Mouse (Mus musculus): ENCODE measurements around the gene Tbc1d22a. TPM values are rescaled to one million over a fixed set of nuclear protein-coding genes. Genes with fewer than 3 reads are reported as not detected.

Tbc1d22a gene
- polyA plus RNA-seq, 1 experiment = 16.3 TPM

GRCm38 (mm10) chr15:86183484-86183883 is 30.8 kb upstream of the Tbc1d22a start:
- WGBS = 73% methylated on average over 8 of the region's 8 CpGs
- Histone ChIP-seq H3K27ac (ENCODE audit: control insufficient read depth, insufficient read depth, low read depth, low read length, poor library complexity) (peak overlapping the region; percentile 97), H3K4me3 (replicated peaks; ENCODE audit: control insufficient read depth, low read depth, low read length) (peak overlapping the region; percentile 16), H3K4me1 (ENCODE audit: control insufficient read depth, insufficient read depth, low read length) (peaks cover 4% of the 10 kb centered on the region; the same call in 1 of the 2 replicates)
- TF ChIP-seq POLR2A (IDR thresholded peaks at IDR 0.05; ENCODE audit: borderline replicate concordance, control insufficient read depth, low read depth, low read length) = no peak
- TF ChIP-seq CTCF (IDR thresholded peaks at IDR 0.05; ENCODE audit: control insufficient read depth, insufficient read depth, low read length) = no peak

DNA sequence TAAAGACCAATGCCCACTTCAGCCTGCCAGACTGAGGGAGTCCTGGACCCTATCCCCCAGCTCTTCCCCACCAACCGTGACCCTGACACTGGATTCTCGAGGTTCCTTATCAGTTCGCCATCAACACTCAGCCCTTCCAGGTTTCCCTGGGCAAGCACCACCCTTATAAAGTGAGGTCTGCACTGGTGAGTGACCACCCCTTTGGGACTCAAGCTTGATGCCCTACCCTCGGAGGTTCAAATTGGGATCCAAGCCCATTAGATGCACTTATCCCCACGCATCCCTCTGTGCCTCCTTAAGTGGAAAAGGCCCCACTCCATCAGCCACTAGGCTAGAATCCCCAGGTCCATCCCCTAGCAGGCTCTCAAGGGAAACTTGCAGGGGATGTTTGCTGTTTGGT is 30.2 kb upstream of the Tbc1d22a start:
- H3K27ac ChIP-seq (ENCODE audit: control insufficient read depth, insufficient read depth, low read depth, low read length, poor library complexity) = peak overlapping the region; percentile 52
- 53% methylated on average over 5 of the region's 5 CpGs for WGBS

GRCm38 (mm10) chr15:86184851-86185688 is 29.2 kb upstream of the Tbc1d22a start:
- WGBS = under 1% methylated on average over 70 of the region's 70 CpGs
- Histone ChIP-seq H3K27ac (ENCODE audit: control insufficient read depth, insufficient read depth, low read depth, low read length, poor library complexity) (peak overlapping the region; percentile 84), H3K4me1 (ENCODE audit: control insufficient read depth, insufficient read depth, low read length) (peaks cover 4% of the 10 kb centered on the region; the same call in 1 of the 2 replicates), H3K4me3 (replicated peaks; ENCODE audit: control insufficient read depth, low read depth, low read length) (peak overlapping the region; percentile 68)
- TF ChIP-seq CTCF (IDR thresholded peaks at IDR 0.05; ENCODE audit: control insufficient read depth, insufficient read depth, low read length) = no peak

More for the DNA sequence above, 30.2 kb upstream of the Tbc1d22a start:
- no peak for TF ChIP-seq POLR2A (IDR thresholded peaks at IDR 0.05; ENCODE audit: borderline replicate concordance, control insufficient read depth, low read depth, low read length)
- no peak for TF ChIP-seq CTCF (IDR thresholded peaks at IDR 0.05; ENCODE audit: control insufficient read depth, insufficient read depth, low read length)
- H3K4me3 ChIP-seq (replicated peaks; ENCODE audit: control insufficient read depth, low read depth, low read length) = peak overlapping the region; percentile 44
- peaks cover 4% of the 10 kb centered on the region; the same call in 1 of the 2 replicates for H3K4me1 ChIP-seq (ENCODE audit: control insufficient read depth, insufficient read depth, low read length)

GRCm38 (mm10) chr15:86185689-86186569 is 28.3 kb upstream of the Tbc1d22a start, which contains the start of gene Cerk:
TSS of gene Cerk (minus strand) at chr15:86186141.
- WGBS = 3% methylated on average over 43 of the region's 43 CpGs
- TF ChIP-seq CTCF (IDR thresholded peaks at IDR 0.05; ENCODE audit: control insufficient read depth, insufficient read depth, low read length) = peak; percentile 30; the same call in 1 of the 2 replicates
- peak; percentile 39; the same call in 1 of the 2 replicates for TF ChIP-seq POLR2A (IDR thresholded peaks at IDR 0.05; ENCODE audit: borderline replicate concordance, control insufficient read depth, low read depth, low read length)
- peaks cover 4% of the 10 kb centered on the region; the same call in 1 of the 2 replicates for H3K4me1 ChIP-seq (ENCODE audit: control insufficient read depth, insufficient read depth, low read length)
- peak within 1 kb of the TSS; percentile 84 for H3K27ac ChIP-seq (ENCODE audit: control insufficient read depth, insufficient read depth, low read depth, low read length, poor library complexity)
- H3K4me3 ChIP-seq (replicated peaks; ENCODE audit: control insufficient read depth, low read depth, low read length) = peak within 1 kb of the TSS; percentile 68

DNA sequence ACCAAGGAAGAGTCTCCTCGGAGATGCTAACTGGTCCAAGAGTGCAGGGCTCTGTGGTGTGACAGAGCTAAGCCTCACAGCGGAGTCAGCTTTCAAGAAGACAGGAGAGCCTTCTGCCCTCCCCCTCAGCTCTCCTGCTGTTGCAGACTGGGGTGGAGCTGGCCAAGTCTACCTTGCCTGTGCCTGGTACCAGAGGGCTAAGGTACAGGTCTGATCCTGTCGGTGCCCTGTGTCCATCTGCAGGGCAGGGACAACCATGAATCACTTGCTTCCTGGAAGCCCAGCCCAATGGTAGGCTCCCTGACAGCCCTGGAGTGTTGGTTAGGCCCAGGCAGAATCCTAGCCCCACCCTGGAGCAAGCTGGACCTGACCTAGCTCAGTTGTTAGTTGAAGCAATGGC is 27.6 kb upstream of the Tbc1d22a start:
- Histone ChIP-seq H3K27ac (ENCODE audit: control insufficient read depth, insufficient read depth, low read depth, low read length, poor library complexity) (no peak overlapping the region), H3K4me3 (replicated peaks; ENCODE audit: control insufficient read depth, low read depth, low read length) (no peak overlapping the region), H3K4me1 (ENCODE audit: control insufficient read depth, insufficient read depth, low read length) (peaks cover 7% of the 10 kb centered on the region)
- no peak for TF ChIP-seq POLR2A (IDR thresholded peaks at IDR 0.05; ENCODE audit: borderline replicate concordance, control insufficient read depth, low read depth, low read length)
- no peak for TF ChIP-seq CTCF (IDR thresholded peaks at IDR 0.05; ENCODE audit: control insufficient read depth, insufficient read depth, low read length)
- 60% methylated on average over 3 of the region's 3 CpGs for WGBS

GRCm38 (mm10) chr15:86188186-86188585 is 26.1 kb upstream of the Tbc1d22a start:
- WGBS = 71% methylated on average over 5 of the region's 5 CpGs
- peaks cover 10% of the 10 kb centered on the region for H3K4me1 ChIP-seq (ENCODE audit: control insufficient read depth, insufficient read depth, low read length)
- no peak for TF ChIP-seq CTCF (IDR thresholded peaks at IDR 0.05; ENCODE audit: control insufficient read depth, insufficient read depth, low read length)
- no peak for TF ChIP-seq POLR2A (IDR thresholded peaks at IDR 0.05; ENCODE audit: borderline replicate concordance, control insufficient read depth, low read depth, low read length)
- no peak overlapping the region for H3K4me3 ChIP-seq (replicated peaks; ENCODE audit: control insufficient read depth, low read depth, low read length)
- H3K27ac ChIP-seq (ENCODE audit: control insufficient read depth, insufficient read depth, low read depth, low read length, poor library complexity) = peak overlapping the region; percentile 67

DNA sequence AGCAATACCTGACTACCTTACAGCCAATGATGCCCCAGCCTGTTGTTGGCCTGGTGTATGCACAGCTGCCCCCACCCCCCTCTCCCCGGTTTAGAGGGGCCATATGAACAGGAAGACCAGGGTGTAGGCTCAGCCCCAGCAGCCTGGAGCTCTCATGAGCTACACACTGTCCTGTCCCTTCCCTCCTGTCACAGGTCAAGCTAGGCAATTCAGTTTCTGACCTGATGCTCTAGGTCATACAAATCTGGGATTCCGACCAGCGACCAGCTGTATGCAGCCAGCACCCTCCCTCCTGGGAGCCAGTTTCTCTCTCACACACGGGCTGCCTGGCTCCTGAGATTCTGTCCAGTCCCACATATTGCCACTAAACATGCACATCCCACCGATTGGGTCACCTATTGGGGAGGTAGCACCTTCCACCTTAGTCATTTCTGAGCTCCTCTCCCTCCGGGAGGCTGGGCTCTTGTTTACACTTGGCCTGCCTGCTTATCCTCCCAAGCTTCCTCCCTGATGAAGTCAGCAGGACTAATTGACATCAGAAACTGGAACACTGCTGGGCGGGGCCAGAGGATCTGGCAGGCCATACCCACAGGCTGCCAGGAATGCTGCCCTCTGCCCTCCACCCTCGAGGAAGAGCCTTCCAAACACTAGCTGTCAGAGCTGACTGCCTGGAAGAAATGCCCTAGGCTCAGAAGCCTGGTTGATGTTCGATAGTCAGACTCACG is 25.4 kb upstream of the Tbc1d22a start:
- no peak for TF ChIP-seq CTCF (IDR thresholded peaks at IDR 0.05; ENCODE audit: control insufficient read depth, insufficient read depth, low read length)
- TF ChIP-seq POLR2A (IDR thresholded peaks at IDR 0.05; ENCODE audit: borderline replicate concordance, control insufficient read depth, low read depth, low read length) = no peak
- WGBS = 68% methylated on average over 10 of the region's 10 CpGs
- peaks cover 7% of the 10 kb centered on the region for H3K4me1 ChIP-seq (ENCODE audit: control insufficient read depth, insufficient read depth, low read length)
- no peak overlapping the region for H3K4me3 ChIP-seq (replicated peaks; ENCODE audit: control insufficient read depth, low read depth, low read length)
- peak overlapping the region; percentile 20; the same call in 1 of the 2 replicates for H3K27ac ChIP-seq (ENCODE audit: control insufficient read depth, insufficient read depth, low read depth, low read length, poor library complexity)

Measured in bone marrow, adult 2 months (tissue).